Mouse (Mus musculus): ENCODE measurements at regions not wholly inside any gene's neighbourhood (a gene's known extent, or its start where the extent isn't known, plus 50 kb on each side); places are given as distances from the start of the nearest gene placed in this dataset.
A peak's percentile ranks its signal among the peaks of the same experiment; 100 is the strongest.

- WGBS, result 92% methylated on average over 7 of the region's 7 CpGs
- H3K27ac ChIP-seq (replicated peaks), result no peak overlapping the region
- no peak overlapping the region for H3K9ac ChIP-seq
- H3K36me3 ChIP-seq, result no peaks in the 10 kb centered on the region
- H3K27me3 ChIP-seq, result no peaks in the 10 kb centered on the region
- H3K4me3 ChIP-seq (replicated peaks), result no peak overlapping the region
- no peaks in the 10 kb centered on the region for H3K4me1 ChIP-seq
- no peak for ATAC-seq (ENCODE audit: insufficient number of reproducible peaks, low FRiP score, low TSS enrichment, low read depth)
- 0 out of 2 replicates have a peak, but pooled peaks cover 6% of the 10 kb centered on the region for H3K9me3 ChIP-seq (replicated peaks)
- no peak overlapping the region for H3K4me2 ChIP-seq (replicated peaks)
These were observed 85.4 kb upstream of the Plcz1 start for GRCm38 (mm10) chr6:140126645-140127044.

- WGBS, result 75% methylated on average over 2 of the region's 2 CpGs
- Histone ChIP-seq H3K4me2 (replicated peaks) (no peak overlapping the region), H3K27ac (replicated peaks) (no peak overlapping the region), H3K9ac (no peak overlapping the region), H3K36me3 (no peaks in the 10 kb centered on the region), H3K4me1 (no peaks in the 10 kb centered on the region), H3K27me3 (no peaks in the 10 kb centered on the region), H3K4me3 (replicated peaks) (no peak overlapping the region), H3K9me3 (replicated peaks) (no peaks in the 10 kb centered on the region)
- no peak for ATAC-seq (ENCODE audit: insufficient number of reproducible peaks, low FRiP score, low TSS enrichment, low read depth)
These were observed 72.8 kb upstream of the Plcz1 start for GRCm38 (mm10) chr6:140114024-140114423.

- ATAC-seq (ENCODE audit: insufficient number of reproducible peaks, low FRiP score, low TSS enrichment, low read depth), result no peak
- 0 out of 2 replicates have a peak overlapping the region, but pooled peaks have one; percentile 51 for H3K27ac ChIP-seq (replicated peaks)
- H3K9me3 ChIP-seq (replicated peaks), result no peaks in the 10 kb centered on the region
- no peaks in the 10 kb centered on the region for H3K27me3 ChIP-seq
- no peak overlapping the region for H3K9ac ChIP-seq
- no peak overlapping the region for H3K4me2 ChIP-seq (replicated peaks)
- 78% methylated on average over 10 of the region's 10 CpGs for WGBS
- H3K4me3 ChIP-seq (replicated peaks), result no peak overlapping the region
- no peaks in the 10 kb centered on the region for H3K4me1 ChIP-seq
- H3K36me3 ChIP-seq, result no peaks in the 10 kb centered on the region
These were observed 70.8 kb upstream of the Plcz1 start for GRCm38 (mm10) chr6:140112054-140112453.

GRCm38 (mm10) chr6:140108083-140108482 is 66.8 kb upstream of the Plcz1 start:
- Histone ChIP-seq H3K27ac (replicated peaks) (no peak overlapping the region), H3K9ac (no peak overlapping the region), H3K27me3 (no peaks in the 10 kb centered on the region), H3K36me3 (no peaks in the 10 kb centered on the region), H3K9me3 (replicated peaks) (no peaks in the 10 kb centered on the region), H3K4me1 (no peaks in the 10 kb centered on the region), H3K4me2 (replicated peaks) (no peak overlapping the region), H3K4me3 (replicated peaks) (no peak overlapping the region)
- WGBS, result 69% methylated on average over 8 of the region's 8 CpGs
- ATAC-seq (ENCODE audit: insufficient number of reproducible peaks, low FRiP score, low TSS enrichment, low read depth), result no peak

- no peak for ATAC-seq (ENCODE audit: insufficient number of reproducible peaks, low FRiP score, low TSS enrichment, low read depth)
- Histone ChIP-seq H3K9ac (no peak overlapping the region), H3K4me2 (replicated peaks) (no peak overlapping the region)
These were observed 66.4 kb upstream of the Plcz1 start for GRCm38 (mm10) chr6:140107628-140108027.

GRCm38 (mm10) chr6:140106141-140106540 is 64.9 kb upstream of the Plcz1 start:
- Histone ChIP-seq H3K4me2 (replicated peaks) (no peak overlapping the region), H3K36me3 (no peaks in the 10 kb centered on the region), H3K4me1 (no peaks in the 10 kb centered on the region), H3K9ac (no peak overlapping the region), H3K27ac (replicated peaks) (no peak overlapping the region), H3K27me3 (no peaks in the 10 kb centered on the region), H3K4me3 (replicated peaks) (no peak overlapping the region), H3K9me3 (replicated peaks) (no peaks in the 10 kb centered on the region)
- 84% methylated on average over 5 of the region's 5 CpGs for WGBS
- no peak for ATAC-seq (ENCODE audit: insufficient number of reproducible peaks, low FRiP score, low TSS enrichment, low read depth)

More at GRCm38 (mm10) chr6:140107628-140108027, 66.4 kb upstream of the Plcz1 start:
- Histone ChIP-seq H3K36me3 (no peaks in the 10 kb centered on the region), H3K27ac (replicated peaks) (no peak overlapping the region), H3K4me1 (no peaks in the 10 kb centered on the region), H3K9me3 (replicated peaks) (no peaks in the 10 kb centered on the region), H3K4me3 (replicated peaks) (no peak overlapping the region), H3K27me3 (no peaks in the 10 kb centered on the region)
- WGBS, result 79% methylated on average over 16 of the region's 16 CpGs

- H3K9me3 ChIP-seq (replicated peaks), result no peaks in the 10 kb centered on the region
- H3K4me2 ChIP-seq (replicated peaks), result no peak overlapping the region
- ATAC-seq (ENCODE audit: insufficient number of reproducible peaks, low FRiP score, low TSS enrichment, low read depth), result no peak
- H3K27ac ChIP-seq (replicated peaks), result no peak overlapping the region
- 92% methylated on average over 6 of the region's 6 CpGs for WGBS
- no peak overlapping the region for H3K9ac ChIP-seq
- no peaks in the 10 kb centered on the region for H3K36me3 ChIP-seq
- no peak overlapping the region for H3K4me3 ChIP-seq (replicated peaks)
- no peaks in the 10 kb centered on the region for H3K4me1 ChIP-seq
- no peaks in the 10 kb centered on the region for H3K27me3 ChIP-seq
These were observed 60.8 kb upstream of the Plcz1 start for GRCm38 (mm10) chr6:140102043-140102442.

- H3K27ac ChIP-seq (replicated peaks), result no peak overlapping the region
- H3K27me3 ChIP-seq, result no peaks in the 10 kb centered on the region
- no peak overlapping the region for H3K4me2 ChIP-seq (replicated peaks)
- no peak overlapping the region for H3K9ac ChIP-seq
- no peak for ATAC-seq (ENCODE audit: insufficient number of reproducible peaks, low FRiP score, low TSS enrichment, low read depth)
- H3K9me3 ChIP-seq (replicated peaks), result no peaks in the 10 kb centered on the region
- 60% methylated on average over 10 of the region's 10 CpGs for WGBS
- peaks cover 8% of the 10 kb centered on the region for H3K4me1 ChIP-seq
- no peak overlapping the region for H3K4me3 ChIP-seq (replicated peaks)
- no peaks in the 10 kb centered on the region for H3K36me3 ChIP-seq
These were observed 54.2 kb upstream of the Plcz1 start for GRCm38 (mm10) chr6:140095416-140095815.
